Mouse (Mus musculus): Measurements from ENCODE around the gene Med12l. TPM values are rescaled to one million over a fixed set of nuclear protein-coding genes. Genes with fewer than 3 reads are reported as not detected.

The Med12l gene
- total and polyA plus RNA-seq, 3 experiments = 0.93 to 2.0 (median 1.5) TPM

DNA sequence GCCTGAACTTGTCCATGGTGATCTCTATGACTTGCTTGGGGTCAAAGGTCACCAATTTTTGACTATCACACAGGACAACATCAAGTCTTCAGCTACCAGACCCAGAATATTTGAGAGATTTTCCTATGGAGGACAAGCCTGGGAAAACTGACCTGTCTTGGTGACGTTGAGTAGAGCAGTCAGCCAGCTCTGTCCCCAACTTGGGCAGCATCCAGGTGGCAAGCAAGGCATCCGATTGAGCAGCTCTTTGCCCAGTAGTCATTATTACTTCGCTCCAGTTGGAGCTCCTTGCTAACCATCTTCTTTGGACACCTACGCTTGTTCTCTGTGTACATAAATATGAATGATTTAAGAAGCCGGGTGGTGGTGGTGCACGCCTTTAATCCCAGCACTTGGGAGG lies 265.2 kb downstream of the Med12l start:
- Histone ChIP-seq H3K4me3 (replicated peaks in 1 of 3; ENCODE audit: low read depth in 2 of 3, low read length in 2 of 3, poor library complexity in 1 of 3) (no peak overlapping the region), H3K79me2 (replicated peaks; ENCODE audit: control insufficient read depth, extremely low read depth, insufficient read depth, poor library complexity, severe bottlenecking) (no peaks in the 10 kb centered on the region), H3K9ac (ENCODE audit: insufficient read depth, low read depth) (no peak overlapping the region), H3K36me3 (replicated peaks in 1 of 2; ENCODE audit: control insufficient read depth in 1 of 2, insufficient read depth in 1 of 2, low read length in 1 of 2) (peaks cover 0 to 2% of the 10 kb centered on the region in 2 experiments), H3K27ac (ENCODE audit: insufficient read depth, low read depth) (no peak overlapping the region), H3K4me1 (ENCODE audit: control insufficient read depth in 1 of 2, insufficient read depth in 2 of 2) (0 out of 4 replicates have a peak, but pooled peaks cover 0 to 4% of the 10 kb centered on the region in 2 experiments), H3K9me3 (replicated peaks; ENCODE audit: low read length) (no peaks in the 10 kb centered on the region), H3K4me2 (ENCODE audit: insufficient read depth, low read depth, poor library complexity, severe bottlenecking) (no peak overlapping the region), H3K27me3 (replicated peaks) (no peaks in the 10 kb centered on the region)
- no peak for TF ChIP-seq E2F4 (IDR thresholded peaks at IDR 0.05; ENCODE audit: insufficient replicate concordance, low read depth, low read length)
- dilution Hi-C loops (cut with MboI; ENCODE audit: extremely low pct_ligation_motif_present, extremely low pct_unique_long_range_greater_than_20kb, low sequenced_read_pairs) (no loop called here), in situ Hi-C loops (cut with MboI; ENCODE audit: low pct_ligation_motif_present, low pct_unique_long_range_greater_than_20kb, low sequenced_read_pairs) (no loop called here)
- DNase-seq (ENCODE audit: extremely low read depth) = no peak

GRCm38 (mm10) chr3:59277502-59278253 lies 272.1 kb downstream of the Med12l start:
- H3K4me3 ChIP-seq (replicated peaks in 1 of 3; ENCODE audit: low read depth in 2 of 3, low read length in 2 of 3, poor library complexity in 1 of 3) = no peak overlapping the region
- in situ Hi-C loops (cut with MboI; ENCODE audit: low pct_ligation_motif_present, low pct_unique_long_range_greater_than_20kb, low sequenced_read_pairs) = no loop called here
- H3K79me2 ChIP-seq (replicated peaks; ENCODE audit: control insufficient read depth, extremely low read depth, insufficient read depth, poor library complexity, severe bottlenecking) = no peaks in the 10 kb centered on the region
- no peak overlapping the region for H3K9ac ChIP-seq (ENCODE audit: insufficient read depth, low read depth)
- H3K27ac ChIP-seq (ENCODE audit: insufficient read depth, low read depth) = no peak overlapping the region
- H3K36me3 ChIP-seq (replicated peaks in 1 of 2; ENCODE audit: control insufficient read depth in 1 of 2, insufficient read depth in 1 of 2, low read length in 1 of 2) = peaks cover 0 to 3% of the 10 kb centered on the region in 2 experiments
- DNase-seq (ENCODE audit: extremely low read depth) = no peak
- H3K27me3 ChIP-seq (replicated peaks) = no peaks in the 10 kb centered on the region
- dilution Hi-C loops (cut with MboI; ENCODE audit: extremely low pct_ligation_motif_present, extremely low pct_unique_long_range_greater_than_20kb, low sequenced_read_pairs) = no loop called here
- no peak overlapping the region for H3K4me2 ChIP-seq (ENCODE audit: insufficient read depth, low read depth, poor library complexity, severe bottlenecking)
- TF ChIP-seq TBP (conservative IDR thresholded peaks at IDR 0.05; ENCODE audit: low read depth, low read length) (no peak), ZNF384 (IDR thresholded peaks at IDR 0.05; ENCODE audit: low read depth, low read length) (no peak), MYC (IDR thresholded peaks at IDR 0.05; ENCODE audit: low read depth, low read length) (no peak), NELFE (IDR thresholded peaks at IDR 0.05; ENCODE audit: low read depth, low read length) (no peak), POLR2A (IDR thresholded peaks at IDR 0.05; ENCODE audit: low read depth, low read length) (no peak), CHD2 (IDR thresholded peaks at IDR 0.05; ENCODE audit: low read length) (no peak), CTCF (conservative IDR thresholded peaks at IDR 0.05 in 1 of 2, IDR thresholded peaks at IDR 0.05 in 1 of 2; ENCODE audit: low read depth in 2 of 2, low read length in 2 of 2) (no peak), USF1 (IDR thresholded peaks at IDR 0.05; ENCODE audit: low read depth, low read length) (no peak), SMC3 (IDR thresholded peaks at IDR 0.05; ENCODE audit: low read depth, low read length) (no peak), ZMIZ1 (IDR thresholded peaks at IDR 0.05; ENCODE audit: low read depth, low read length) (no peak), MXI1 (IDR thresholded peaks at IDR 0.05; ENCODE audit: low read depth, low read length) (no peak), ETS1 (conservative IDR thresholded peaks at IDR 0.05; ENCODE audit: low read depth, low read length) (no peak), EP300 (IDR thresholded peaks at IDR 0.05; ENCODE audit: low read length) (no peak), MAX (IDR thresholded peaks at IDR 0.05; ENCODE audit: low read length) (no peak), ZKSCAN1 (IDR thresholded peaks at IDR 0.05; ENCODE audit: borderline replicate concordance, low read depth, low read length) (no peak), USF2 (conservative IDR thresholded peaks at IDR 0.05; ENCODE audit: low read depth, low read length) (no peak), BHLHE40 (IDR thresholded peaks at IDR 0.05; ENCODE audit: low read depth, low read length) (no peak)
- no peaks in the 10 kb centered on the region for H3K4me1 ChIP-seq (ENCODE audit: control insufficient read depth in 1 of 2, insufficient read depth in 2 of 2)
- H3K9me3 ChIP-seq (replicated peaks; ENCODE audit: low read length) = no peaks in the 10 kb centered on the region
